Mouse (Mus musculus) midbrain, embryonic 16.5 days (tissue): Measurements from ENCODE around the gene Trim17. TPM values are rescaled to one million over a fixed set of nuclear protein-coding genes. Genes with fewer than 3 reads are reported as not detected.
A peak's percentile ranks its signal among the peaks of the same experiment; 100 is the strongest.

Experiments used
- ATAC-seq: fragments of 200-750 bp; cut with Nextera tagmentation; 2 replicates; pipeline ENCODE4 v1.8.0; 2017; ENCODE audit warnings: moderate TSS enrichment
- H3K27ac ChIP-seq: fragments of 300-500 bp; sonication (generic); 2 replicates; pipeline ENCODE4 v1.5.1; 2014; ENCODE audit warnings: mild to moderate bottlenecking, low read length, mixed read lengths
- H3K27me3 ChIP-seq: fragments of 300-500 bp; sonication (generic); 2 replicates; pipeline ENCODE4 v1.6.1; 2014; ENCODE audit warnings: low read depth, low read length, mixed read lengths; ENCODE audit not compliant: control insufficient read depth, insufficient read depth
- H3K36me3 ChIP-seq: fragments of 300-500 bp; sonication (generic); 2 replicates; pipeline ENCODE4 v1.6.1; 2014; ENCODE audit warnings: mild to moderate bottlenecking, low read length, moderate library complexity, mixed read lengths; ENCODE audit not compliant: control insufficient read depth, insufficient read depth
- H3K4me1 ChIP-seq: fragments of 300-500 bp; sonication (generic); 2 replicates; pipeline ENCODE4 v1.6.1; 2014; ENCODE audit warnings: mild to moderate bottlenecking, low read length, mixed read lengths; ENCODE audit not compliant: control insufficient read depth, insufficient read depth
- H3K4me2 ChIP-seq: fragments of 300-500 bp; sonication (generic); 2 replicates; pipeline ENCODE4 v1.6.1; 2014; ENCODE audit warnings: mild to moderate bottlenecking, low read length, mixed read lengths
- H3K4me3 ChIP-seq: fragments of 300-500 bp; sonication (generic); 2 replicates; pipeline ENCODE4 v1.5.1; 2014; ENCODE audit warnings: low read depth, mild to moderate bottlenecking, low read length, moderate library complexity, mixed read lengths
- H3K9ac ChIP-seq: fragments of 300-500 bp; sonication (generic); 2 replicates; pipeline ENCODE4 v1.6.1; 2014; ENCODE audit warnings: low read depth, low read length, mixed read lengths
- H3K9me3 ChIP-seq: fragments of 300-500 bp; sonication (generic); replicated peaks from 2 replicates; pipeline ENCODE4 v1.6.1; 2014; ENCODE audit warnings: mild to moderate bottlenecking, low read length, mixed read lengths; ENCODE audit not compliant: control insufficient read depth, poor library complexity, severe bottlenecking
- WGBS: fragments of 180-500 bp; shearing (Covaris S2); extraction: QIAGEN DNeasy Blood & Tissue Kit; methylation state at CpG from one replicate; pipeline ENCODE4 v1.1.7; 2014; 5-methylcytosine and 5-hydroxymethylcytosine counted together
- polyA plus RNA-seq: library from polyadenylated mRNA; unstranded; fragments of >200 nt; fragmentation: Nextera tagmentation; extraction: Ambion mirVana; gene quantifications from 2 replicates; pipeline ENCODE4 v1.2.1, GENCODE M21; 2015

Trim17 gene
- polyA plus RNA-seq, 1 experiment from 2014 or later: 2.1 TPM

- H3K9ac ChIP-seq: 0 out of 2 replicates have a peak overlapping the region, but pooled peaks have one; percentile 17
- peaks cover 38% of the 10 kb centered on the region for H3K4me1 ChIP-seq
- no peak overlapping the region for H3K4me3 ChIP-seq
- H3K9me3 ChIP-seq: no peaks in the 10 kb centered on the region
- H3K27ac ChIP-seq: no peak overlapping the region
- H3K27me3 ChIP-seq: no peaks in the 10 kb centered on the region
- H3K4me2 ChIP-seq: no peak overlapping the region
- 53% methylated on average over 14 of the region's 14 CpGs for WGBS
- H3K36me3 ChIP-seq: peaks cover 30% of the 10 kb centered on the region
- no peak for ATAC-seq
These were observed 27.3 kb downstream of the Trim17 start for GRCm38 (mm10) chr11:58981541-58982447.

GRCm38 (mm10) chr11:58982471-58983097 lies 28.1 kb downstream of the Trim17 start:
- Histone ChIP-seq H3K4me2 (no peak overlapping the region), H3K36me3 (peaks cover 32% of the 10 kb centered on the region), H3K9ac (no peak overlapping the region), H3K4me1 (peaks cover 34% of the 10 kb centered on the region), H3K4me3 (no peak overlapping the region), H3K9me3 (no peaks in the 10 kb centered on the region), H3K27me3 (no peaks in the 10 kb centered on the region), H3K27ac (no peak overlapping the region)
- WGBS: 88% methylated on average over 18 of the region's 18 CpGs
- no peak for ATAC-seq

GRCm38 (mm10) chr11:58983691-58984341 lies 29.3 kb downstream of the Trim17 start:
- Histone ChIP-seq H3K27ac (no peak overlapping the region), H3K9me3 (no peaks in the 10 kb centered on the region), H3K4me3 (no peak overlapping the region), H3K9ac (no peak overlapping the region), H3K4me1 (peaks cover 31% of the 10 kb centered on the region), H3K36me3 (peaks cover 40% of the 10 kb centered on the region), H3K4me2 (no peak overlapping the region), H3K27me3 (no peaks in the 10 kb centered on the region)
- ATAC-seq: no peak
- WGBS: 92% methylated on average over 6 of the region's 6 CpGs

GRCm38 (mm10) chr11:58984657-58985056 lies 30.2 kb downstream of the Trim17 start:
- 95% methylated on average over 7 of the region's 7 CpGs for WGBS
- H3K9me3 ChIP-seq: no peaks in the 10 kb centered on the region
- H3K9ac ChIP-seq: no peak overlapping the region

GRCm38 (mm10) chr11:58985299-58985917 lies 30.9 kb downstream of the Trim17 start:
- ATAC-seq: no peak

More at GRCm38 (mm10) chr11:58984657-58985056, 30.2 kb downstream of the Trim17 start:
- ATAC-seq: no peak
- H3K36me3 ChIP-seq: peaks cover 45% of the 10 kb centered on the region
- no peak overlapping the region for H3K4me3 ChIP-seq
- no peaks in the 10 kb centered on the region for H3K27me3 ChIP-seq
- no peak overlapping the region for H3K27ac ChIP-seq
- H3K4me2 ChIP-seq: no peak overlapping the region
- H3K4me1 ChIP-seq: peaks cover 23% of the 10 kb centered on the region

GRCm38 (mm10) chr11:58989166-58989565 lies 34.7 kb downstream of the Trim17 start:
- no peak for ATAC-seq
- Histone ChIP-seq H3K4me2 (no peak overlapping the region), H3K27ac (no peak overlapping the region), H3K36me3 (peaks cover 45% of the 10 kb centered on the region), H3K9me3 (no peaks in the 10 kb centered on the region), H3K27me3 (no peaks in the 10 kb centered on the region), H3K9ac (no peak overlapping the region), H3K4me3 (no peak overlapping the region), H3K4me1 (no peaks in the 10 kb centered on the region)
- 97% methylated on average over 4 of the region's 4 CpGs for WGBS

More at GRCm38 (mm10) chr11:58985299-58985917, 30.9 kb downstream of the Trim17 start:
- H3K27me3 ChIP-seq: no peaks in the 10 kb centered on the region
- H3K4me3 ChIP-seq: no peak overlapping the region
- no peak overlapping the region for H3K9ac ChIP-seq
- no peak overlapping the region for H3K27ac ChIP-seq
- H3K4me2 ChIP-seq: no peak overlapping the region
- H3K9me3 ChIP-seq: no peaks in the 10 kb centered on the region
- peaks cover 52% of the 10 kb centered on the region for H3K36me3 ChIP-seq
- peaks cover 15% of the 10 kb centered on the region for H3K4me1 ChIP-seq
- WGBS: 98% methylated on average over 3 of the region's 3 CpGs

- Histone ChIP-seq H3K9ac (no peak overlapping the region), H3K27ac (no peak overlapping the region), H3K4me2 (no peak overlapping the region), H3K4me1 (no peaks in the 10 kb centered on the region), H3K4me3 (no peak overlapping the region), H3K9me3 (no peaks in the 10 kb centered on the region), H3K27me3 (peaks cover 1% of the 10 kb centered on the region; the same call in 1 of the 2 replicates), H3K36me3 (peaks cover 40% of the 10 kb centered on the region)
- ATAC-seq: no peak
- 93% methylated on average over 17 of the region's 17 CpGs for WGBS
These were observed 35.7 kb downstream of the Trim17 start for GRCm38 (mm10) chr11:58990141-58990540.

- no peak for ATAC-seq
- no peaks in the 10 kb centered on the region for H3K9me3 ChIP-seq
- H3K9ac ChIP-seq: no peak overlapping the region
- no peak overlapping the region for H3K4me2 ChIP-seq
- H3K27me3 ChIP-seq: peaks cover 8% of the 10 kb centered on the region; the same call in 1 of the 2 replicates
- H3K4me3 ChIP-seq: no peak overlapping the region
- no peak overlapping the region for H3K27ac ChIP-seq
- WGBS: 83% methylated on average over 9 of the region's 9 CpGs
- H3K4me1 ChIP-seq: no peaks in the 10 kb centered on the region
- peaks cover 35% of the 10 kb centered on the region for H3K36me3 ChIP-seq
These were observed 36.3 kb downstream of the Trim17 start for GRCm38 (mm10) chr11:58990794-58991193.
